Mouse (Mus musculus) liver, embryonic 18 days (tissue): ENCODE results near the gene Dera. TPM values are rescaled to one million over a fixed set of nuclear protein-coding genes. Genes with fewer than 3 reads are reported as not detected.

Source experiments
- polyA plus RNA-seq: library from polyadenylated mRNA; depleted of rRNA; stranded (reverse); fragments of >200 nt; gene quantifications from 2 replicates; pipeline ENCODE4 v1.2.3, GENCODE M21; 2012; rRNA removed

Gene Dera
- polyA plus RNA-seq: 17.7 and 18.4 TPM in 2 replicates

DNA sequence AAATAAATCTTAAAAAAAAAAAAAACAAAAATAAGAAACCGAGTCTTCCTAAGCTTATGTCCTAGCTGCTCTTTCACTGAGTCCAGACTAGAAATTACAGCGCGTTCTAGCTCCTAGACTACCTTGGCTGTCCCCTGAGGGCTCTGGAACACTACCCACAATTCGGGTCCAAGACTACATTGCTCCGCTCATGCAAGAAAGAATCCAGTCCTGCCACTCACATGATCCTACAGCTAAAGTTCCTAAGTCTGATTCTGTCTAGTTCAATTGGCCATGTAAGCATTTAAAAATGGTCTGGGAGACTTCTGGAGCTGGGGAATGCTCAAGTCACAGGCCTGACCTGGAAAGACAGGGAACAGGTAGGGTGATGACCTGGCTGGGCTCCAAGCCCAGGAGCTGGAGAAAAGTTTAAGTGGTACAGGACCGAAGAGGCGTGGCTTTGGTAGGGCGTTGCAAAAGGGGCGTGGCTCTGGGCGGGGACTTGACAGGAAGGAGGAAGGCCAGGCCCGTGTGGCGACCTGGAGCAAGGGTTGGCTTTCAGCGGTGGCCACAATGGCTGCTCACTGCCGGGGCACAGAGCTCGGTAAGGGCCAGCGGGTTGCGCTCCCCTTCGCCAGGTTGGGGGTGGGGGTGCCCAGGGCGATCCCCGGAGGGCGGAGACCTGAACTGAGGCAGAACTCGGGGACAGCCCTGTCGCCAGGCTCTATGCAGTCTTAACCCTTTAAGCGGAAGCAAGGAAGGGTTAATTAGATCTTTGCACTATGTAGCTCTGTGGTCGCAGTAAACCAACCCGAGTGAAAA lies at the start of gene Dera:
Dera (plus strand) TSS at position 491 of the 801 bp plus-strand sequence.

DNA sequence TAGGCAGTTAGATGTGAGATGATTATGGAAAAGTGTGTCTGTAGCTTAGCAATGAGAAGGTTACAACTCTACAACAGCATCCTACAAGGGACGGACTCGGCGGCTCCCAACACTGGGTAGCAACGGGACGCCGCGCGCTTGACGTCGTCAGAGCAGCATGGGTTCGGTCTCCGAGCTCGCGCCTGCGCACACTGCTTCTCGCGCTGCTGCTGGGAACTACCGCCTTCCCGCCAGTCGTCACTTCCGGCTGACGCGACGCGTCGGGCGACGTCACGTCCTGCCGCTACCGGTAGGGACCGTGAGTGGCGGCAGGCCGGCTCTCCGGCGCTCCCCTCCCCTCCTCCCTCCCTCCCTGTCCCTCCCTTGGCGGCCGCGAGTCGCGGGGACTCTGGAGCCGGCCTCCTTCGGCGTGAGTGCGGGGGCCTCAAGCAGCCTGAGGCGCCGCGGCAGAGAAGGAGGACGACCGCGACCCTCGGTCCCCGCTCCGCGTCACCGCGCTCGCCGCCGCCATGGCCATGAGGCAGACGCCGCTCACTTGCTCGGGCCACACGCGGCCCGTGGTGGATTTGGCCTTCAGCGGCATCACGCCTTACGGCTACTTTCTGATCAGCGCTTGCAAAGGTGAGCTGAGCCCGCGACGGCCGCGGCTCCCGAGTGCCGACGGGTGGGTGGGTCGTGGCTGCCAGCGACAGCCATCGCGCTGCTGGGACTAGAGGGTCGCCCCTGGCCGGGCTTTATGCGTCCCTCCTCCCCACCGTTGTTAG lies 19.3 kb upstream of the Dera start, which contains the start of gene Strap:
Strap (plus strand) TSS at position 233 of the 764 bp plus-strand sequence.

Other genes with a start within 250 kb of the Dera start
- 1.4 and 1.5 TPM in 2 replicates for gene Eps8, start 99.7 kb upstream of the Dera start, polyA plus RNA-seq
- gene Strap, start 19.5 kb upstream of the Dera start, polyA plus RNA-seq: 21.3 and 21.8 TPM in 2 replicates